Mouse (Mus musculus): ENCODE data around the gene Gan. TPM values are rescaled to one million over a fixed set of nuclear protein-coding genes. Genes with fewer than 3 reads are reported as not detected.
A peak's percentile ranks its signal among the peaks of the same experiment; 100 is the strongest.

Gene Gan
- total and polyA plus RNA-seq, 3 experiments, result 1.5 to 2.9 (median 2.8) TPM

GRCm38 (mm10) chr8:117212100-117212499 lies 54.2 kb downstream of the Gan start:
- TF ChIP-seq MAX (IDR thresholded peaks at IDR 0.05; ENCODE audit: low read length), result no peak
- TF ChIP-seq CTCF (conservative IDR thresholded peaks at IDR 0.05 in 1 of 2, IDR thresholded peaks at IDR 0.05 in 1 of 2; ENCODE audit: low read depth in 2 of 2, low read length in 2 of 2), result no peak
- H3K4me1 ChIP-seq (ENCODE audit: control insufficient read depth in 1 of 2, insufficient read depth in 2 of 2), result peaks cover 2 to 34% of the 10 kb centered on the region in 2 experiments; a peak in 3 of 4 replicates
- no peak overlapping the region for H3K9ac ChIP-seq (ENCODE audit: insufficient read depth, low read depth)
- no peak overlapping the region for H3K4me3 ChIP-seq (replicated peaks in 1 of 3; ENCODE audit: low read depth in 2 of 3, low read length in 2 of 3, poor library complexity in 1 of 3)
- no peaks in the 10 kb centered on the region for H3K79me2 ChIP-seq (replicated peaks; ENCODE audit: control insufficient read depth, extremely low read depth, insufficient read depth, poor library complexity, severe bottlenecking)
- dilution Hi-C loops (cut with MboI; ENCODE audit: extremely low pct_ligation_motif_present, extremely low pct_unique_long_range_greater_than_20kb, low sequenced_read_pairs) (no loop called here), in situ Hi-C loops (cut with MboI; ENCODE audit: low pct_ligation_motif_present, low pct_unique_long_range_greater_than_20kb, low sequenced_read_pairs) (no loop called here)
- no peaks in the 10 kb centered on the region for H3K27me3 ChIP-seq (replicated peaks)
- no peaks in the 10 kb centered on the region for H3K9me3 ChIP-seq (replicated peaks; ENCODE audit: low read length)
- H3K4me2 ChIP-seq (ENCODE audit: insufficient read depth, low read depth, poor library complexity, severe bottlenecking), result no peak overlapping the region
- H3K27ac ChIP-seq (ENCODE audit: insufficient read depth, low read depth), result no peak overlapping the region
- H3K36me3 ChIP-seq (replicated peaks in 1 of 2; ENCODE audit: control insufficient read depth in 1 of 2, insufficient read depth in 1 of 2, low read length in 1 of 2), result peaks cover 0 to 25% of the 10 kb centered on the region in 2 experiments
- no peak for DNase-seq (ENCODE audit: extremely low read depth)

DNA sequence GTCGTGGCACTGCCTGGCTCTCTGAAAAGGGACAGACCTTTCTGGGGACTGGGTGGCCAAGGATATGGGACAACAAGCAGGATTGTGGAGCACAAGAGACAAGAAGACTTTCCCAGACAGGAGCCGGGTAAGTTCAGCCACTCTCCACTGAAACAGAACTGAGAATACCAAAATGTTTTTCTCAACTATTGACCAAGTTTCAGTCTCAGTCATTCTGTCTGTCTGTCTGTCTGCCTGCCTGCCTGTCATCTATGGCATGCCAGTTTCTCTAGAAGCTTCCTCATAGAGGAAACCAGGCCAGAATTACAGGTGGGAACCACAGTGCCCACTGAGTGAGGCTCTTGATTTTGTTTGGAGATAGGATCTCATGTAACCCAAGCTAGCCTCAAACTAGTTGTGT lies 59.8 kb downstream of the Gan start:
- no peaks in the 10 kb centered on the region for H3K79me2 ChIP-seq (replicated peaks; ENCODE audit: control insufficient read depth, extremely low read depth, insufficient read depth, poor library complexity, severe bottlenecking)
- H3K27me3 ChIP-seq (replicated peaks), result no peaks in the 10 kb centered on the region
- no peak overlapping the region for H3K4me3 ChIP-seq (replicated peaks in 1 of 3; ENCODE audit: low read depth in 2 of 3, low read length in 2 of 3, poor library complexity in 1 of 3)
- TF ChIP-seq PAX5 (IDR thresholded peaks at IDR 0.05; ENCODE audit: low read length), result no peak
- no peak for TF ChIP-seq POLR2A (IDR thresholded peaks at IDR 0.05; ENCODE audit: low read depth, low read length)
- peak; percentile 59; the same call in 1 of the 2 replicates for TF ChIP-seq EP300 (IDR thresholded peaks at IDR 0.05; ENCODE audit: low read length)
- TF ChIP-seq MXI1 (IDR thresholded peaks at IDR 0.05; ENCODE audit: low read depth, low read length), result no peak
- TF ChIP-seq TBP (conservative IDR thresholded peaks at IDR 0.05; ENCODE audit: low read depth, low read length), result no peak
- TF ChIP-seq TCF12 (IDR thresholded peaks at IDR 0.05; ENCODE audit: low read depth, low read length), result no peak; the same call in 1 of the 2 replicates
- no peak for TF ChIP-seq ZNF384 (IDR thresholded peaks at IDR 0.05; ENCODE audit: low read depth, low read length)
- TF ChIP-seq GABPA (IDR thresholded peaks at IDR 0.05; ENCODE audit: insufficient replicate concordance, low read depth, low read length), result no peak
- peak; percentile 79 for TF ChIP-seq IRF4 (IDR thresholded peaks at IDR 0.05; ENCODE audit: low read depth, low read length)
- no peak for TF ChIP-seq RCOR1 (conservative IDR thresholded peaks at IDR 0.05; ENCODE audit: low read depth, low read length)
- no peak for TF ChIP-seq POLR2AphosphoS2 (IDR thresholded peaks at IDR 0.05; ENCODE audit: low read depth, low read length)
- TF ChIP-seq CHD2 (IDR thresholded peaks at IDR 0.05; ENCODE audit: low read length), result no peak
- TF ChIP-seq ZMIZ1 (IDR thresholded peaks at IDR 0.05; ENCODE audit: low read depth, low read length), result no peak
- TF ChIP-seq CHD1 (IDR thresholded peaks at IDR 0.05; ENCODE audit: low read depth, low read length), result no peak
- no peak for TF ChIP-seq CTCF (conservative IDR thresholded peaks at IDR 0.05 in 1 of 2, IDR thresholded peaks at IDR 0.05 in 1 of 2; ENCODE audit: low read depth in 2 of 2, low read length in 2 of 2)
- no peak for TF ChIP-seq HCFC1 (IDR thresholded peaks at IDR 0.05; ENCODE audit: low read depth, low read length)
- TF ChIP-seq ELF1 (IDR thresholded peaks at IDR 0.05; ENCODE audit: low read depth, low read length), result no peak
- H3K4me2 ChIP-seq (ENCODE audit: insufficient read depth, low read depth, poor library complexity, severe bottlenecking), result no peak overlapping the region
- DNase-seq (ENCODE audit: extremely low read depth), result peak; percentile 37
- no peak overlapping the region for H3K27ac ChIP-seq (ENCODE audit: insufficient read depth, low read depth)
- peaks cover 11 to 12% of the 10 kb centered on the region in 2 experiments for H3K4me1 ChIP-seq (ENCODE audit: control insufficient read depth in 1 of 2, insufficient read depth in 2 of 2)
- no peak overlapping the region for H3K9ac ChIP-seq (ENCODE audit: insufficient read depth, low read depth)
- no peaks in the 10 kb centered on the region for H3K9me3 ChIP-seq (replicated peaks; ENCODE audit: low read length)
- peaks cover 0 to 8% of the 10 kb centered on the region in 2 experiments for H3K36me3 ChIP-seq (replicated peaks in 1 of 2; ENCODE audit: control insufficient read depth in 1 of 2, insufficient read depth in 1 of 2, low read length in 1 of 2)
- dilution Hi-C loops (cut with MboI; ENCODE audit: extremely low pct_ligation_motif_present, extremely low pct_unique_long_range_greater_than_20kb, low sequenced_read_pairs), result no loop called here
- in situ Hi-C loops (cut with MboI; ENCODE audit: low pct_ligation_motif_present, low pct_unique_long_range_greater_than_20kb, low sequenced_read_pairs), result loop anchor here (5.0 kb wide), 1 partner anchor 355 kb away; no protein-coding TSS in a partner anchor

All from CH12.LX (cell line).